Mouse (Mus musculus) heart, embryonic 11.5 days (tissue): Measurements from ENCODE around the gene Zfp1. TPM values are rescaled to one million over a fixed set of nuclear protein-coding genes. Genes with fewer than 3 reads are reported as not detected.

Source experiments
- ATAC-seq: fragments of 200-750 bp; cut with Nextera tagmentation; replicated peaks from 2 replicates; pipeline ENCODE4 v1.8.0; 2017; ENCODE audit warnings: moderate library complexity; ENCODE audit not compliant: insufficient number of reproducible peaks, low FRiP score, low TSS enrichment
- H3K27ac ChIP-seq: fragments of 300-500 bp; sonication (generic); 2 replicates; pipeline ENCODE4 v1.5.1; 2014; ENCODE audit warnings: mild to moderate bottlenecking, low read depth, low read length
- H3K27me3 ChIP-seq: fragments of 300-500 bp; sonication (generic); 2 replicates; pipeline ENCODE4 v1.6.1; 2014; ENCODE audit warnings: mild to moderate bottlenecking, low read length, mixed read lengths; ENCODE audit not compliant: control insufficient read depth, insufficient read depth
- H3K36me3 ChIP-seq: fragments of 300-500 bp; sonication (generic); 2 replicates; pipeline ENCODE4 v1.6.1; 2014; ENCODE audit warnings: mild to moderate bottlenecking, low read length, moderate library complexity, mixed read lengths; ENCODE audit not compliant: control insufficient read depth, insufficient read depth
- H3K4me1 ChIP-seq: fragments of 300-500 bp; sonication (generic); 2 replicates; pipeline ENCODE4 v1.6.1; 2014; ENCODE audit warnings: low read length; ENCODE audit not compliant: control insufficient read depth, insufficient read depth
- H3K4me2 ChIP-seq: fragments of 300-500 bp; sonication (generic); 2 replicates; pipeline ENCODE4 v1.6.1; 2014; ENCODE audit warnings: mild to moderate bottlenecking, moderate library complexity
- H3K4me3 ChIP-seq: fragments of 300-500 bp; sonication (generic); 2 replicates; pipeline ENCODE4 v1.5.1; 2014; ENCODE audit warnings: low read depth, low read length
- H3K9ac ChIP-seq: fragments of 300-500 bp; sonication (generic); 2 replicates; pipeline ENCODE4 v1.6.1; 2014; ENCODE audit warnings: mild to moderate bottlenecking, low read depth, low read length, moderate library complexity
- H3K9me3 ChIP-seq: fragments of 300-500 bp; sonication (generic); replicated peaks from 2 replicates; pipeline ENCODE4 v1.6.1; 2016; ENCODE audit warnings: low read length; ENCODE audit not compliant: control insufficient read depth
- WGBS: fragments of 180-500 bp; shearing (Covaris S2); extraction: QIAGEN DNeasy Blood & Tissue Kit; methylation state at CpG from one replicate; pipeline ENCODE4 v1.1.7; 2014; ENCODE audit not compliant: insufficient replicate concordance; 5-methylcytosine and 5-hydroxymethylcytosine counted together
- polyA plus RNA-seq: library from polyadenylated mRNA; unstranded; fragments of >200 nt; fragmentation: Nextera tagmentation; extraction: Ambion mirVana; gene quantifications from 2 replicates; pipeline ENCODE4 v1.2.1, GENCODE M21; 2014

Gene Zfp1
- polyA plus RNA-seq, 1 experiment from 2014 or later: 16.5 TPM

DNA sequence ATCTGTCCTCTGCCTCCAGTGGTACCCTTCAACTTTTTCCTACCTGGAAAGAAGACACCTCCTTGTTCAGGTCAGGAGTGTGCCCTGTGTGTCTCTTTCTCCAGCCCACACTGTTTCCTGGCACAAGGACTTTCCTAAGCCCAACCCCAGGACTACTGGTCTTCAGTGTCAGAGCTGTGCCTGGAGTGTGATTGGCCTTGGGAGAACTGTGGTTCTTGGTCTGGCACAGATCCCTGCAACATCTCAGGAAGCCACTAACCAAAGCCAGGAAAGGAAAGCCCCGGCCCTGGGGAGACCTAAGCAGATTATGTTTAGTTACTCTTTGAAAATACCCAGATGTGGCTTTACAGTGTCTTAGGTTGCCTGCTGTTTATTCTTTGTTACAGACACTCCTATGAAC is 23.3 kb upstream of the Zfp1 start:
- H3K9ac ChIP-seq: no peak overlapping the region
- no peak for ATAC-seq
- H3K4me3 ChIP-seq: no peak overlapping the region
- H3K27ac ChIP-seq: no peak overlapping the region
- H3K4me2 ChIP-seq: no peak overlapping the region
- peaks cover 6% of the 10 kb centered on the region; the same call in 1 of the 2 replicates for H3K4me1 ChIP-seq
- H3K9me3 ChIP-seq: no peaks in the 10 kb centered on the region
- 56% methylated on average over 1 of the region's 1 CpGs for whole genome bisulfite sequencing
- H3K36me3 ChIP-seq: peaks cover 3% of the 10 kb centered on the region; the same call in 1 of the 2 replicates
- H3K27me3 ChIP-seq: no peaks in the 10 kb centered on the region

DNA sequence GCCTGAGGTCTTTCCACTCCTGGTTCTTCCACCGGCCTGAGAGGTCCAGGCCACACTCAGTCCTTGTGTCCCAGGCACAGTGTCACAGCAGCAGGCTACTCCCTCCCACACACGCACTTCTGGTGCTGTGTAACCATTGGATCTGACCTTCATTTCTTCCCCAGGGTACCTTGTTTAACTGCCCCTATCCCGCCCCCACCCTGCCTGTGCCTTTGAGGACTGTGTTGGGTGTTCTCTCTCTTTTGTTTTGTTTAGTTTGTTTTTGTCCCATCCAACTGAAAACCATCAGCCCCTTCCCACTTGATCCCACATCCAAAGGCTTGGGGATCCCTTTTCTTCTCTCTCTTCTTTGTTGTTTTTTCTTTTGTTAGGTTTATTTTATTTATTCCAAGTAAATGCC is 21.1 kb upstream of the Zfp1 start:
- Histone ChIP-seq H3K9ac (no peak overlapping the region), H3K4me1 (peaks cover 6% of the 10 kb centered on the region; the same call in 1 of the 2 replicates), H3K36me3 (peaks cover 3% of the 10 kb centered on the region; the same call in 1 of the 2 replicates), H3K9me3 (no peaks in the 10 kb centered on the region), H3K4me3 (no peak overlapping the region), H3K4me2 (no peak overlapping the region), H3K27ac (no peak overlapping the region), H3K27me3 (no peaks in the 10 kb centered on the region)
- no peak for ATAC-seq
- WGBS: 83% methylated on average over 3 of the region's 3 CpGs

DNA sequence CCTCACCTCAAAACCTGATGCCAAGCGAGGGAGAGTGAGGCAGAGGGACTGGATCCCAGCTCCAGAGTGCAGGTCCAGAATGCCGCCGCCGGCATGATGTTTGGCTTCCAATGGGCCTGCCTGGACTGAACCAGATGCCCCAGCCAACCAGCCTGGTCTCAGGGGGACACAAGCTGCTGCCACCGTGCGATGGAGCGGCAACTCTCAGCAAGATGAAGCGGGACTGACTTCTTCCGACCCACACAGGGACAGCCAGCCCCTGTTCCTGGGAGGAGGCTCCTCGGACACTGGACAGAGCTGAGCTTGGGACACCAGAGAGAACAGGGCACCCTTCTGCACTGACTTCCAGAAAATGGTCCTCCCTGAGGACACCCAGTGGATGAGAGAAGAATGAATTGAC is 20.6 kb upstream of the Zfp1 start:
- Histone ChIP-seq H3K4me2 (no peak overlapping the region), H3K9me3 (no peaks in the 10 kb centered on the region), H3K36me3 (peaks cover 3% of the 10 kb centered on the region; the same call in 1 of the 2 replicates), H3K27ac (no peak overlapping the region), H3K9ac (no peak overlapping the region), H3K4me3 (no peak overlapping the region), H3K27me3 (no peaks in the 10 kb centered on the region), H3K4me1 (peaks cover 6% of the 10 kb centered on the region; the same call in 1 of the 2 replicates)
- no peak for ATAC-seq
- WGBS: 87% methylated on average over 10 of the region's 10 CpGs

DNA sequence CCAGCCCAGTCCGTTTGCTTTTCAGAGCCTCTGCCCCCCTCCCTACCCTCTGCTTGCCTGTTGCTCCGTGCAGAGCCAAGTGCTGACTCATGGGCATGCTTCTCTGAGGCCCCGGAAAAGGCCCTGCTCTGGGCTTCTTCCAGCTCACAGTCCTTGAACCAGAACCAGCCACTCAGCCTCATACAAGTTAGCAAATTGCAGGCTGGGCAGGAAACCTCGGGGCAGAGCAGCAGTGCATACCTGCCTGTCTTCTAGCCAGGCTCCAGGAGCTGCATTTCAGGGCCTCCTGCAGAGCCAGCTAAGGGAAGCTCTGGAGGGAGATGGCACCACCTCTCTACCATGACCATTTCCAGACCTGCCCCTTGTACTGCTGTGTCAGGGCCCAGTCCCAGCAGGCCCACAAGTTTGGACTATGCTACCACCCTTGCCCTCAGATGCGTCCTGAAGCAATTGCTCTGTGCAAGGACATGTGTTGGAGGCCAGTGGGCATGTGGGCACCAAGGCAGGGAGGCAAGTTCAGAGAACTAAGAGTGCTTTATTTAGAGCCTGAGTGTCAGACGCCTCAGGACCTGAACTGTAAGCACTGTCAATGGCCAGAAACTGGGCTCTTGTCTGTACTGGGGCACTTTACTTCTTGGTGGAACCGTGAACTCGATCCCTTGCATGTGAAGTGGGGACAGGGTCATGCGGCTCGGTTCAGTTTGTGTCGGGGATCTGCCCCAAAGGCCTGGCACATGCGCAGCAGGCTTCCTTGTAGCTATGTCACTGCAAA is 18.9 kb upstream of the Zfp1 start:
- no peak for ATAC-seq
- WGBS: 72% methylated on average over 12 of the region's 12 CpGs
- H3K4me1 ChIP-seq: peaks cover 6% of the 10 kb centered on the region; the same call in 1 of the 2 replicates
- H3K36me3 ChIP-seq: peaks cover 5% of the 10 kb centered on the region; the same call in 1 of the 2 replicates
- no peak overlapping the region for H3K4me2 ChIP-seq
- H3K27ac ChIP-seq: no peak overlapping the region
- no peaks in the 10 kb centered on the region for H3K27me3 ChIP-seq
- no peak overlapping the region for H3K9ac ChIP-seq
- no peak overlapping the region for H3K4me3 ChIP-seq
- no peaks in the 10 kb centered on the region for H3K9me3 ChIP-seq

DNA sequence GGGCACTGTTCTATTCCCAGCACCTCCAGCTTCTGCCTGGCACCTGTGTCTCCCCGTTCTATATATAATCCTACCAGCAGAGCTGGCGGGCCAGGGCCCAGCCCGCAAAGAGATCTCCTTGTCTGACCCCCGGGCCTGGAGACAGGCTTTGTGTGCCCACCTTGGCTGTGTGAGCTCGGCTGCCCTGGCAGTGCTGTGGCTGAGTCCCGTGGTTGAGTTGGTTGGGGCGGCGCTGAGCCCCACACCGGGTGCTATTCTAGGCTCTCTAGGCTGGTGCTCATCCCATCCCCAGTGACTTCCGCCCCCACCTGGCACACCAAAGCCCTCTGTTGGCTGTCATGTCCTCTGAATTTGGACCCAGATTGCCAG is 18.4 kb upstream of the Zfp1 start:
- H3K4me3 ChIP-seq: no peak overlapping the region
- H3K27me3 ChIP-seq: no peaks in the 10 kb centered on the region
- 85% methylated on average over 10 of the region's 10 CpGs for WGBS
- H3K9me3 ChIP-seq: no peaks in the 10 kb centered on the region
- H3K4me1 ChIP-seq: peaks cover 2% of the 10 kb centered on the region; the same call in 1 of the 2 replicates
- no peak overlapping the region for H3K27ac ChIP-seq
- peaks cover 5% of the 10 kb centered on the region; the same call in 1 of the 2 replicates for H3K36me3 ChIP-seq
- ATAC-seq: no peak
- no peak overlapping the region for H3K9ac ChIP-seq
- no peak overlapping the region for H3K4me2 ChIP-seq

DNA sequence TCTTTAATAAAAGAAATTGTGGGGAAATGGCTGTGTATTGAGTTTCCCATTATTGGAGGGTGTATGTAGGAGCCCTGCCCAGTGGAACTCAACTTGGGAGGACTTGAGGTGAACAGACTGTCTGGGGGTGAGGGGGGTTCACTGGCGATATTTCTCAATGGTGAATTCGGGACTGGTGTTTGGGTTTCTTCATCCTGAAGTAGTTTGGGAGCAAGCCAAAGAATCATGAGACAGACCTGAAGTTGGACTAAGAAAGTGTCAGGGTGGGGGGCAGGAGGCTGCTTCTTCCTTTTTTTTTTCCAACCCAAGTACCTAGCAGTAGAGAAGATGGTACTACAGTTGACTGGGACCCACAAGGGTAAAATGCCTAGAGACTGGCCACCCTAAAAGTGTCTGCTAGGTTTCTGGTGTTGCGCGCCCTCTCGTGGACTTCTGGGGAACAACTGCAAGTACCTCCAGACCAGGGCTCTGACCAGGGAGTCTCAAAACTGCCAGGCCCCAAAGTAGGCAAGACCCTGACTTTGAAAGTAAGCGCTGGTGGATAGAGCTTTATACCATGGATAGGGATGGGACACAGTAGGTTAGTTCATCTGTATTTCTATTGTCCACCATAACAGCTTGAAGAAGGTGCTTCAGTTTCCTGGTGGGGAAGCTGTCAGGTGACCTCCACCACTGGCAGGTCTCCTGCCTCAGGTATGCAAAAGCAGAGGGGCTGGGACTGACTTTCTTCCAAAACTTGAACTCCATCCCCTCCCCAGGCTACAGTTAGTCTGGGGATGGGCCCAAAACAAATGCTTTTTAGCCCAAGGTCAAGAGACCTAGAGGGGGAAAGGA is 17.3 kb upstream of the Zfp1 start:
- Histone ChIP-seq H3K9me3 (no peaks in the 10 kb centered on the region), H3K9ac (no peak overlapping the region), H3K27ac (no peak overlapping the region), H3K4me2 (no peak overlapping the region), H3K4me3 (no peak overlapping the region), H3K27me3 (no peaks in the 10 kb centered on the region), H3K4me1 (no peaks in the 10 kb centered on the region), H3K36me3 (peaks cover 5% of the 10 kb centered on the region; the same call in 1 of the 2 replicates)
- no peak for ATAC-seq
- 31% methylated on average over 6 of the region's 6 CpGs for WGBS

DNA sequence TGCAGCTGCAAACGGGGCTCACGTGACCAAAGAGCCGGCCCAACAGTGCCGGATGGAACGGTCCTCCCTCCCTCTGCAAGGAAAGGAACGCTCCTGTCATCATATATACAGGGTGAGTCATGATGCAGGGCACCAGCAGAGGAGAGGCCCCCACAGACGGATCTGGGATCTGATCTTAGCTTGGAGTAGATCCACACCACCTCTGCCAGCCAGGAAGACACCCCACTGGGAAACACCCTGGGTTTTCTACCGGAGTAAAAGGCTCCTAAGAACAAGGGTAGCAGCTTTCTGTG is 16.7 kb upstream of the Zfp1 start:
- Histone ChIP-seq H3K9me3 (no peaks in the 10 kb centered on the region), H3K4me3 (no peak overlapping the region), H3K4me1 (no peaks in the 10 kb centered on the region), H3K27ac (no peak overlapping the region), H3K4me2 (no peak overlapping the region), H3K9ac (no peak overlapping the region), H3K27me3 (no peaks in the 10 kb centered on the region), H3K36me3 (peaks cover 5% of the 10 kb centered on the region; the same call in 1 of the 2 replicates)
- ATAC-seq: no peak
- 70% methylated on average over 8 of the region's 8 CpGs for WGBS

DNA sequence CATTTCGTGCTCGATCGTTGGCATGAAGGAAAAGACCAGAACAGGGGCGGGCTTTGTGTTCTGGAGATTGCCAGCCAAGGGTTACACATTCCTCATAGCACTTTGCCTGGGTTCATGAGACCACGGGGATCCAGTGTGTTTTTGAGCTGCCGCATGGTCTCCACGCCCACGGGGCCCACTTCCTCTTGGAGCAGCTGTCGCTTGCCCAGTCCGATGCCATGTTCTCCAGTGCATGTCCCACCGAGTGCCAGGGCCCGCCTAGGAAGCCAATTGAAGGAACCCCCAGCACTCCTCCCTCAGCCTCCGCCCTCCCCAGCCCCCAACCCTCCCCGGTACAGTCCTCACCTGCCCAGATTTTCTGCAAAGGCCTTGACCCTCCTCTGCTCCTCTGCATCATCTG is 16.3 kb upstream of the Zfp1 start:
- no peak overlapping the region for H3K4me2 ChIP-seq
- 89% methylated on average over 14 of the region's 14 CpGs for WGBS
- no peak overlapping the region for H3K9ac ChIP-seq
- no peaks in the 10 kb centered on the region for H3K4me1 ChIP-seq
- no peaks in the 10 kb centered on the region for H3K27me3 ChIP-seq
- H3K9me3 ChIP-seq: no peaks in the 10 kb centered on the region
- H3K4me3 ChIP-seq: no peak overlapping the region
- H3K27ac ChIP-seq: no peak overlapping the region
- peaks cover 3% of the 10 kb centered on the region; the same call in 1 of the 2 replicates for H3K36me3 ChIP-seq
- no peak for ATAC-seq
